Mouse (Mus musculus) G1E (cell line): ENCODE data around the gene March5.

Experiments used
- CTCF ChIP-seq: IDR thresholded peaks from 2 replicates; pipeline ENCODE4 v1.5.1; 2012; ENCODE audit warnings: low read depth, low read length, inconsistent platforms, mixed read lengths
- GATA1 ChIP-seq: IDR thresholded peaks from 2 replicates; pipeline ENCODE4 v1.6.1; 2012; ENCODE audit warnings: borderline replicate concordance, low read length, inconsistent platforms, mixed read lengths
- POLR2AphosphoS5 ChIP-seq: IDR thresholded peaks from 2 replicates; pipeline ENCODE4 v1.6.1; 2012; ENCODE audit warnings: low read depth, low read length, inconsistent platforms; ENCODE audit not compliant: insufficient replicate concordance

DNA sequence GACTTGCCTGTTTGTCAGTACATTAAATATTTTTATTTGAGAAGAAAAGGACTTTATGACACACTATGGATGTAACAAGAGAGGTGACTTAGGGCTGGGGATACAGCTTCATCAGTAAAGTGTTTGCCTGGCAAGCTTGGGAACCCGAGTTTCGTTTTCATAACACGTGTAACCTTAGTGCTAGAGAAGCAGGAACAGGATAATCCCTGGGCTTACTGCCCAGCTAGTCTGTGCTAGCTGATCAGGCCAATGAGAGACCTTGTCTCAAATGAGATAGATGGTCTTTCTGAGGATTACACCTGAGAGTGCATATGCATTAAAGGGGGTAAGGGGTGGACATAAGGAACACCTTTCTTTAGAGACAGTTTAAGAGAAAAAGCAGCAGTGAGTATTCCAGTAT, 4.1 kb downstream of the March5 start:
- TF ChIP-seq CTCF (no peak), GATA1 (no peak), POLR2AphosphoS5 (no peak)
